Mouse (Mus musculus) kidney, postnatal 14 days (tissue): ENCODE measurements around the gene Capn2.

Experiments
- DNase-seq: peaks from one replicate; pipeline ENCODE4 v3.0.0; 2022; ENCODE audit warnings: mixed read lengths

Gene Capn2

DNA sequence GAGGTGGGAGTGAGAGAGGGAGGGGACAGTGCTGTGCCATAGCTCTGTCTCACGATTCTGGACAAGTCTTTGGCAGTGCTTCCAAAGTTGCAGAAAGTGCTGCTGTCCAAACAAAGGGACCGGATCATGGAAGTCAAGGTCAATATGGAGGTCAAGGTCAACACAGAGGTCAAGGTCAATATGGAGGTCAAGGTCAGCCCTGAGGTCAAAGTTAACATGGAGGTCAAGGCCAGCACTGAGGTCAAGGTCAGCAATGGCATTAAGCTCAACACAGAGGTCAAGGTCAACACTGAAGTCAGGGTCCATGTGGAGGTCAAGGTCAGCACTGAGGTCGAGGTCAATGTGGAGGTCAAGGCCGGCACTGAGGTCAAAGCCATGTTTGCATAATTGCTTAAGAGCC lies 16.6 kb downstream of the Capn2 start:
- peak; percentile 20 for DNase-seq

DNA sequence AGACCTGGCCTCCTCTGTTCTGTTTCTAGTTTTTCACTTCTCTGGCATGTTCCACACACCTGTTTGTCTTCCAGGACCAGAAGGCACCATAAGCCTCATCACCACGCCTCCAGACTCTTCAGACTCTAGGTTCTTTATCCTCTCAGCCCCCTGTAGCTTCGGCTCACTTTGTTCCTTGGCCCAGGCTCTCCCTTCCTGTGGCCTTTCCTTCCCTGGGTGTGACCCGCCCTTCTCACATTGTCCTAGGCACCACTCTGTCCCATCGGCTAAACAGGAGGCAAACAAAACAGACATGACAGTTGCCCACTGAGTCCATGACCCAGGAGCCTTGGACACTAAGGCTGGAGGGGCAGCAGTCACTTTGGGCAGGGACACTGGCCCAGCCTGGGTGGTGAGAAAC lies 17.2 kb downstream of the Capn2 start:
- peak; percentile 16 for DNase-seq

DNA sequence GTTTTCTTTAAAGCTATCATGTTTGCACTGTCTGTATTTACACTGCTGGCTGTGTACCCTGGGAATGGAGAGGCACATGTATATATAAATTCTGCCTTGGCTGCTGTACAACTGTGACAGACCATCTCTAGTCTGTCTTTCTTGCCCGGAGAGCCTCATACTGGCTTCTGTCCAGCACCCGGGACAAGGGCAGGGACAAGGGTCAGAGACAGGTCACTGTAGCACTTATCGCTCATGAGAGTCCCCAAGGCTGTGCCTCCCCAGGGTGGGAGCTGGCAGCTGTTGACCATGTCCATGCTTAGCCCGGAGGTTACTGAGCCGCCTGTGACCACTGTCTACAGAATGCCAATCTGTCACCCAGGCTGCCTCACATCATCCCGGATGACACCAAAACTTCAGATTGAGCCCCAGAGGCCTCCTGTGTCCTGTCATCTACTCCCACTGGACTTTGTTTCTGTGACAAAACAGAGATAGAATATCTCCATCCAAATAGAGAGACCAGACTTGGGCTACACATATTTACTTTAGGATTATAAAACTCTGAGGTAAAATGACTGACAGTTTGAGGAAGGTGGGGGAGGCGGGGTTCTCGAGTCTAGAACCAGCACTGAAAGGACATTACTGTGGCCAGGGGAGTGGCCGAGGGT lies 17.8 kb downstream of the Capn2 start:
- peak; percentile 61 for DNase-seq

DNA sequence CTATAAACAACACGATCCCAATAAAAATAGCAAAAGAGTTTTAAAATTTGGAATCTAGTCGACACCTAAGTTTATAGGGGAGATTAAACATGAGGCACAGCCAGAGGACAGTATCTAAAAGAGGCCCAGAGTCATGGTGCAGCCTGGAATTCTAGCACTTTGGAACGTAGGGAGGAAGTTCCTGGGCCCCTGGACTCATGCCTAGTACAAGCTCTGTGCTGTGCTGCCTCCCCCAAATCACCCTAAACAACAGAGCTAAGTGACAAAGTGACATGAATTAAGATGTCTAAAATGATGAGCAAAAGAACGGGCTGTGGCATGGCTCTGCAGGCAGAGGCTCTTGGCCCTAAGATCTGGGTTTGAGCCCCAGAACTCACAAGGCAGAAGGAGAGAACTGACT lies 19.7 kb downstream of the Capn2 start:
- peak; percentile 64 for DNase-seq

DNA sequence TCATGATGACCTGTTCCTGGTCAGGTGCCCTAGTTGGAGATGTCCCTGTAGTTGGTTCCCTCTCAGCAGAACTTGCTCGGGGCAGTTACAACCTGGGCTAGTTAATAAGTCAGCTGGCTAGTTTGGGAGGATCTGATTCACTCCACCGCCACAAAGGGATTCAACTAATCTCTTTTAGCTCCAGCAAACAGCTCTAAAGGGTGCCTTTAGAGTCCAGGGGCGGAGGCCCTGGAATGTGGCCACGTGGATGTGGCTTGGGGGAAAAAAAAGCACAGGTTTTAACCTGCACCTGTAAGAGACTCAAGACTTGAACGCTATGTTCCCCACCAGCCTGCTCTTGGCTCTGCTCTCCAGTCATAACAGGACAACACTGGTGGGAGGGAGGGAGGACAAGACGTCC lies 20.7 kb downstream of the Capn2 start:
- DNase-seq, result peak; percentile 72

DNA sequence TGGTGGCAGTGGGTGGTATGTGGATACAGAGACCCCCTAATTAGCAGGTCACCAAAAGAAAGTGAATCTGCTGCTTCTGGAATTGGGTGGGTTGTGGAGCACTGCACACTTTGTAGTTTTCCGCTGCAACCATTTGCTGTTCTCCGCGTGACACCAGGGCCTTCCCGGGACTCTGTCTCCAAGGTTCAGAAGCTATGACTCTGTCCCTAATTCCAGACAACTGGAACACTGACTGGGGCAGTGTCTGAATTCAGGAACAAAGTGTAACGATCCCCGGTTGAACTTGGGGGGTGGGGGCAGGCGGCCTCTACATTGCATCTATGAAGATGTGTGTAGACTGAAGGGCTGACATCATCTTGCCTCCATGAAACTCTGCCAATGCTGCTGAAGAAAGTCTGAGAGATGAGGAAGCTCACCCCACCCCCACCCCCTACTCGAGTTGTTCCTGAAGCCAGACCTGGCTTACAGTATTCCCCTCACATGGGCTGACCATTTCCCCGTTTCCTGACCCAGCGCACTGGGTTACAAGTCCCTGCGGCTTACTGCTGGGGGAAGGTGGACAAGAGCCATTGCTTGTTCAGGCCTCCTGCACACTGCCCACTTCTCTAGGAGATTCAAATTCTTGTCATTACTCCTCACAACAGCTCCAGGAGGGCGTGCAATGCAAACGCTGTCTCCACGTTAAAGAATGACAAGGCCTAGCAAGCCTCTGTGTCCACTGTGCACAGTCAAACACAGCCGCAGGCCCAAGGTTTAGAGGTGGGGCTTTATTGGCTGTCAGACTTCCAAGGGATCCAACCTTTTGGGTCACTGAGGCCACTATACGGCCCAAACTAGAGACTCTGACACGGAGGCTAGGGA lies 22.9 kb downstream of the Capn2 start:
- DNase-seq, result peak; percentile 62

DNA sequence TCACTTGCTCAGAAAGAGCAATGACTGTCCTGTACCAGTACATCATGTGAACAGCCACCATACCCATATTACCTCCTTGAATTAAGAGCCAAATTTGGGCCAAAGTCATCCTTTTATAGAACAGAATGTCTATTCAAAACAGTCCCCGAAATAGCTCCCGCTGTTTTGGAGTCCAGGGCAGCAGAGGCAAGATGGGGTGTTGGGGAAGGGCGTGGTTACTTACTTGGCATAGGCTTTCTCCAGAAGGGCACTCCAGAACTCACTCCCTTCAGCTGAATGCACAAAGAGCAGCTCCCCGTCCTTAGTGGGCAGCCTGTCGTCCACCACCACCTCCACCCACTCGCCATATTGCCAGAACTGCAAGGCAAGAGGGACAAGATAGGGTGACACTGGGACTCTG lies 25.6 kb downstream of the Capn2 start:
- DNase-seq, result no peak

DNA sequence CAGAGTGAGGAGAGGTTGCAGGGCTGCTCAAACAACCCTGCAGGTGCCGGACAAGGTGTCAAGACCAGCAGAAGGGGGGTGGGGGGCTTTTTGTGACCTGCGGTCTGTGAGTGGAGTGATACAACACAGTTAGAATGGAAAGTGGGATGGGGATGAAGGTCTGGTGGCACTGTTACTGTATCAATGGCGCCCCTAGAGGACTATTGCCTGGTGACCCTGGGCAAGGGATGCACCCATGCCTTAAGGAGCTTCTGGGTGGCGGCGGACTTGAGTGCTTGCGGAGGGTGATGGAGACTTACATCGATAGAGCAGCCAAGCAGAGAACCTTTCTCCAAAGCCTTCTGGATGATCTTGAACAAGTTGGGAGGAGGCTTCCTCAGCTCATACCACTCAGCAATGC lies 26.8 kb downstream of the Capn2 start:
- DNase-seq, result no peak

DNA sequence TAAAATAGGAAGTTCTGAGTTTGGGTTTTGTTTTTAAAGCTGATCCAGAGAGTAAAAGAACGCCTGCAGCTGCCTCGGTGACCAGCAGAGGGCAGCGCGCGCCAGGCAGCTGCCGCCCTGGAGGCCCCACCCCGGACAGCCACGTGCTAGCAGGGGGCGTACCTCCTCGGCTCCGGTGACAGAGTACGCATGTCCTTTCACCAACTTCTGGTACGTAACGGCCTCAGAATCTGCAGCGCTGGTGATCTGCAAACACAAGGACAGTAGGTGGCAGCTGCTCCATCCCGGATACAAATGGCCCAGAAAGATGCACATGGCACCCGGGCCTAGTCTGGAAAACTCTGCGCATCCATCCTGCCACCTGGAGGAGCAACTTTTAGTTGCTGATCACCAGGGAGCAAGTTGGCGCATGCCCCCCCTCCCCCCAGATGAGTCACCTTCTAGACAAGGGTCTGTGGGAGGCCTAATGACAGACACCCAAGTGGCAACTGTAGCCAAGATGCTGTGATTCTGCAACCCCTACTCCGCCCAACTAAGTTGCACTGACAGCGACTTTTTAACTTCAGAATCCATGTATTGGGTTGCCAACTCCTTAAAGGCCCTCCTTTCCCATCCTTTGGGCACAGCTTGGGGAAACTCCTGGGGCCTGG lies 27.5 kb downstream of the Capn2 start:
- peak; percentile 96 for DNase-seq

DNA sequence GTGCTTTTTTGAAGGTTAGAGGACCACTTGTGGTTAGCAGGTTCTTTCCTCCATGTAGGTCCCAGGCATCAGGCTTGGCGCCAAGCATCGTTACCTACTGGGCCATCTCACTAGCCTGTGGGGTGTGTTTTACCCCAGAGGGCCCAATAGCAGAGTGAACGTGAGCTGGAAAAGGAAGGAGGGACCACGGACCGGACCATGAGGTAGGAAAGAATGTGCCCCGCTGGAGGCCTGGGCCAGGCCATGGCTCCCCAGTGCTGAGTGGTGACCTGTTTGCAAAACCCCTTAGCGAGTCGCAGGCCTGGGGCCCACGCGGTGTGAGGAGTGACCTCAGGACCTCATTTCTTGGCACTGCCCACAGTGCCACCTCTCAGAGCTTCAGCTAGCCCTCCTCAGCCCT lies 28.9 kb downstream of the Capn2 start:
- peak; percentile 38 for DNase-seq

DNA sequence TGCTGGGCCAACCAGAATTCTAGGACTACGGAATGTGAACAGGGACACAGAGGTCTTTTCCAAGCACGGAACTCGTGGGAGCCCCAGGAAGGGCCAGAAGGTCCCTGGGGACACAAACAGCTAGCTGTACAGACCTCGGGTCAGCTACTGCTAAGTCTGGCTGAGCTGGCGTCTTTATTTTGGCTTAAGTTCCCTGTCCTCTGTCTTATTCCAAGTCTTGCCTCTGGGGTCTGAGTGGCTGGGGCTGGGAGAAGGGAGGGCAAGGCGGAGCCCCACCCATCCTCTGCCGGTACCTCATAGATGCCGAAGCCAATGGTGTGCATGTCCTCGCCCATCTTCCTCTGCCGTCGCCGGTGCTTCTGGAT lies 33.5 kb downstream of the Capn2 start:
- DNase-seq, result peak; percentile 74

DNA sequence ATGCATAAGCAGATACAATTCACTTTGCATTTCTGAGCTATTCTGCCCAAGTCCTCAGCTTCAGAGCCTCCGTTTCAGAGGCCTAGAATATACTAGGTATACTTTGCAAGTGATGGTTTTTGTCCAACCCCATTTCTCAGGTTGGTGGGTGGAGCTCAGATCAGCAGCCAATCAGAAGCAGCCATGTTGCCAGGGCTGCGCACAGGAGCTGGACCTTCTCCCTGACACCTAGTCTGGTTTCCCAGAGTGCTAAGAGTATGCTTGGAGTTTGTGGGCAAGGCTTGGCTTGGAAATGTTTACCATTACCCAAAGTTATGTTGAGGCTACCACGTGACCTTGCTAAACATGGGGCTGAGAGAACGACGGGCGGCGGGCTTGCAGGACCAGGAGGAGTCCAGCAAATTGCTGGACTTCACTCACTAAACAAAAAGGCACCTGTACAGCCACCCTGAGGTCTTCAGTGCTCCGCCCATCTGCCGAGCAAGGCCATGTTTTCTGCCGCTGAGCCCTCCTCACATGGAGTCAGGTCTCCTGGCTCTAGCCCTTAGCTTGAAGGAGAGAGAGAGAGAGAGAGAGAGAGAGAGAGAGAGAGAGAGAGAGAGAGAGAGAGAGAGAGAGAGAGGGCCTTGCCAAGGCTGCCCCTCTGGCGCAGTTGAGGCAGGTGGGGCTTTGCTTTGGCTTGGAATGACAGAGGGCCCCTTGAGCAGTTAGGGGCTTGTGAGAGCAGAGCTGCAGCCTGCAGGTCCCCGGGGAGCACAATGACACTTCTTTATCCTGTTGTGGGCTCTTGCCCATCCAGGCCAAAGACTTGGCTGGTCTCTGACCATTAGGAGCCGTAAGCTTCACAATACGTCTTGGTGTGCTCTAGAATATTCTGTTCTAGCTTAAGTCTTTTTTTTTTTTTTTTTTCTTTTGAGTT lies 34.2 kb downstream of the Capn2 start:
- no peak for DNase-seq

DNA sequence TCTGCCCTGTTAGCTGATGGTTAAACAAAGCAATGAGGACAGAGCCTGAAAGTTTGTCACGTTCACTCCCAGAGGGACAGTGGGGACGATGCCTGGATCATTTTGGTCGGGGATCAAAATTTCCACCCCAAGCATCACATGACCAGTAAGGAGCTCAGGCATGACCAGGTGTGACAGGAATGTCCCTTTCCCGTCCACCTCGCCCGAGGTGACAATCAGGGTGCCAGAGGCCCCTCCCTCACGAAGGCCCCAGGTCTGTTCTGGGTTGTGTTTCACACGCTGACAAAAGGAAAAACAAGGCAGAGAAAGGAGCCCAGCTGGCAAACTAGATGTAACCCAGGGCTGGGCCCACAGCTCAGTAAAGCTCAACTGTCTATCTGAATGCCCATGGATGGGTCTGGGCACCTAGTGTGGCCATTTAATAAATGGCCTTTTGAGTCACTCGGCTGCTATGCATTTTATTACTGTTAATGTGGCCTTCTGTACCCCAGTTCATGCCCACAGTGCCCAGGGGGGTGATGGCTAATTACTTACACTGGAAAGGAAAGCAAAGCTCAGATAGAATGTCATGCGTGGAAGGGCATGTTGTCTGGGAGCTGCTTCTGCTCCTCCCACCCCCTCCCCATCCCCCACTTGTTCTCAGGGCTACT lies 35.6 kb downstream of the Capn2 start:
- peak; percentile 72 for DNase-seq

DNA sequence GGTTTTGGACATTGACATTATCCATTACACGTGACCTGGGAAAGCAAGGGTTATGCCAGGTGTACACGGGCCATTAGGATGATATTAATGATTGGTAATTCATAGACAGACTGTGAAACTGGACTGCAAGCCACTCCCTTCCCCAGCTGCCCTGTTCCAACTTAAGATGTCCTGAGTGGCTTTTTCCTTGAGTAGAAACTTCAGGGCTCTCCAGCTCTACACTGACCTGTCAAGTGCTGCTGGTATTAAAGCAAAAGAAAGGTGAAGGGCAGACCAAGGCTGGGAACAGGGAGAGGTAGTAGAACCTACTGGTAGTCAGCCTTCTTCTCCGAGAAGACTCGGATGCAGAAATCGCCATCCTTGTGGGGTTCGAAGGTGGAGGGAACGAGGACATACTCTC lies 36.3 kb downstream of the Capn2 start:
- no peak for DNase-seq

DNA sequence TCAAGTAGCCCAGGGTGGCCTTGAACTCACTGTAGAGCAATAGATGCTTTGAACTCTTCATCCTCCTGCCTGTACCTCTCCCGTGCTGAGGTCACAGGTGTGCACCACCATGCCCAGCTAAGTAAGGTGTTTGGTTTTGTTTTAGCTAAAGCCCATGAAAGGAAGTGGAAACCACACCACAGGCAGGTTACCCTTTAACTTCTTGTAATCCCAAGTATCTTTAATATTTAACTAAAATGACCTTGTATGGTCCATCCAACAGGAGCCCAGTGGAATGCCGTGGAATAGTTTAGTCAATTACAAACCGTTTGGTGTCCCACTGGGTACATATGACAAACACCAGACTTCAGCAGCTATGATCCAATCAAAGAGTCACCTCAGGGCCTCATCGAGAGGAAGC lies 38.5 kb downstream of the Capn2 start:
- peak; percentile 75 for DNase-seq

DNA sequence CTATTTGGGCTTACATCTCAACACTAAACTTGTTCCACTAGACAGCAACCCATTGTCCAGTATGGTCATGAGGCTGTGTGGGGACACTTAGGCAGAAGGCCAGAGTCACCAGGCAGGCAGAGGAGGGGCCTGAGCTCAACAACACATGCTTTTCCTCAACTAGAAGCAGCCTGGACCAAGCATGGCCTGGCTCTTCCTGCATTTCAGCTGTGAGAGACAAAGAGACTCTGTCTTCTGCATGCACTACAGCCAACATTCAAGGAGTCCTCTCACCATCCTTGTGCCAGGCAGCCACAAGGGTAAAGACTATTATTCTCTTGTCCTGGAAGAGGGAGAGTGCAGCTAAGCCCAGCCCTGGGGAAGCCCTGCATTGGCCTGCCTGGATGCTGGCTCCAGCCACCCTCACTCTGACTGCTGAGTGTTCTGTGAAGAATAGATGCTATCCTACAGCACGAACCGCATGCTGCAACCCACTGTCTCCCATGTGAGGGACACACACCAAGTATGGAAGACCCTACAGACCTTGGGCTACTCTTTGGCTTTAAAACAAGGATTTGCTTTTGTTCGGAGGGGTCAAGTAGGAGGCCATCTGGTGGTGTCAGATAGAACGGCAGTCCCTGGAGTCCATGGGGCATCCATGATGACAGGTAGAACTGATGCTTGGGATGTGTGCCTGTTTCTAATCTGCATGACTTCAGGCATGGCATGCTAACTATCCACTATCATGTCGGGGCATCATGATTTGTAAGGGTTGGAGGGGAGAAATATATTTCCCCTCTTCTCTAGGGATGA lies 42.2 kb downstream of the Capn2 start:
- DNase-seq, result no peak

DNA sequence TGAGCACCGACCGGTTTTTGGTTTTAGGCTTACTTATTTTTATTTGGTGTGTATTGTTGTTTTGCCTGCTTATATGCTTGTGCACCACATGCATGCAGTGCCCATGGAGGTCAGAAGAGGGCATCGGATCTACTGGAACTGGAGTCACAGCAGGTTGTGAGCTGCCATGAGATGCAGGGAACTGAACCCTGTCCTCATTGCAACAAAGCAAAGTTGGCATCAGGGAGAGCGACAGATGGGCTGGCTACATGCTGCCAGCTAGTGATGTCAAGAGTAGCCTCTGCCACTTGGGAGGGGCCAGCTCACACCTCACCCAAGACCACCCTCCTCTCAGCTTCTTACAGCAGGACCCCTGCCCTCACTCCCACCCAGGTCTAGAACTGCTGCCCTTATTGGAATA lies 51.4 kb downstream of the Capn2 start:
- DNase-seq, result no peak

DNA sequence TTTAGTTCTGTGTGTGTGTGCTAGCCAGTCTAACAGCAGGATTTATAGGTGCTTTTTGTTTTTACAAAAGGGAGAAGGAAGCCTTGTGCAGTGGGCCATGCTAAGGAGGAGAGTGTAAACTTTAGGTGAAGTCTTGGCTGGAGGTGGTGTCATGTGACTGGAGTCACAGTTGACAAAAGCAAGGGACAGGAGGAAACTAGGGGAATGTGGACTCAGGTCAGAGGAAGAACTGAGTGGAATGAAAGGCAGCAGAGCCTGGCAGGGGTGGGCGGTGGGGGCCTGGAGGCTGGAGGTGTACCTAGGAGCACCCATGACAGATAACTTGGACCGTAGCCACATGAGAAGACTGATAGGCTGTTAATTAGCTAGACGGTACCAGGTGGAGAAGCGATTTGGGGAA lies 52.1 kb downstream of the Capn2 start:
- peak; percentile 66 for DNase-seq

DNA sequence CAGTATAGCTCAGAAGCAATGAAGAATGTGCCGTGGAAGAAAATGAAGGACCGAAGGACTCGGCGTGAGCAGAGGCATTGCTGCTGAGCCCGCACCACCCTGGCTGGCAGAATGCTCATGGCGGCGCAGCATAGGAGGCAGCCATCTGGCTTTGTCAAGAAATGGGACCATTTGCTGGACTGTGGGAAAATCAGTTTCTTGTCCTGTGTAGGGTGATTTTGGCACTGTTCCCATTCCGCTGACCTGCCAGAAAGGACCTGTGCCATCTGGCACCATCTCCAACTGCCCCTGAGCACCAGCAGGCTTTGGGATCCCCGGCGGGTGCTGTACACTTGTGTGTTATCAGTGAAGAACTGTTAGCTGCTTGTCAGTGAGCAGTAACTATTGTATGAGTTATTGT lies 55.6 kb downstream of the Capn2 start:
- peak; percentile 69 for DNase-seq

DNA sequence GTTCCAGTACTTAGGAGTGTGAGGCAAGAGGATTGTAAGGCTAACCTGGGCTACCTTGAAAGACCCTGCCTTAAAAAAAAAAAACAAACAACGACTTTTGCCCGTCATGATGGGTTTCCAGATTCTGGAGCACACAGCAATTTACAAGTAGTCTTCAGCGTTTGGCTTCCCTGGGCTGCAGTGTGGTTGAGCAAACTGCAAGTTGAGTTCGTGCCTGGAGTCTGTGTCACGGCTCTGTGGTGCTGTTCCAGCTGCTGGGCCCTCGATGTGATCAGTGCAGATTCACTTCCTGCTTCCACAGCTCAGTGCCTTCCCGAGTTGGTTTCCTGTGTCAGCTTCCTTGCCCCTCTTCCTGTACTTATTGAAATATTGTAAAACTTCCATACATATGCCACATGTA lies 56.1 kb downstream of the Capn2 start:
- peak; percentile 45 for DNase-seq
